Mouse (Mus musculus): ENCODE measurements around the gene Vamp2.

DNA sequence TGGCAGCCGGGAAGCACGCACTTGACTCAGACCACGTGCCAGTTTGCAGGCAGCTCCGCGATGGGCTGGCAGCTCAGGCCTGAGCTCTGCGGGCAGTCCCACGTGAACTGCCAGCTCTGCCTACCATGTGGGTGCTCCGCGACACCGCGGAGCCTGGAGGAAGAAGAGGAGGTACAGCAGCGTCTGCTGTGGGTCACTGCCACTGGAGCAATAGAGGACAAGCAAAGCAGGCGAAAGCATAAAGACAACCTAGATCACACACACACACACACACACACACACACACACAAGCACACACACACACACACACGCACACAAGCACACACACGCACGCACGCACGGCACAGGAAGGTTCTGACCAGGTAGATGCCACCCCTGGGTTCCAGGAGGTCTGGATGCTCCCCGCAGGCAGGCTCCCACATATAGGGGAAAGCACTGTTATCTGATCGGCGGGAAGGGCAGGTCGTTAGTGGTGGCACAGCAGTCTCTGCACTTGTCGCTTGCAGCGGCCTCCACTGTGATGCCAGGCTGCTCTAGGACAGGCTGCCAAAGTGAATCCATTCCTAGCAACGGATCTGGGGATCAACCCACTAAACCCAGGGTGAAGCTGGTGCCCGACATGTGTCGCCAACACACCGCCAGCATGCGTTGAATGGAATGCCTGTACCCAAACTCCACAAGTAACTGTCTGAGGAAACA lies 22.0 kb upstream of the Vamp2 start:
- TF ChIP-seq MAFK (IDR thresholded peaks at IDR 0.05; ENCODE audit: insufficient read depth, low read depth, low read length) (no peak), CHD2 (IDR thresholded peaks at IDR 0.05; ENCODE audit: low read depth, low read length) (no peak), ZNF384 (IDR thresholded peaks at IDR 0.05; ENCODE audit: low read depth, low read length) (no peak)
